Mouse (Mus musculus) neutrophil, adult 83 days (primary cell): Measurements from ENCODE around the gene Ntng1. TPM values are rescaled to one million over a fixed set of nuclear protein-coding genes. Genes with fewer than 3 reads are reported as not detected.

Experiments used
- total RNA-seq, 2 experiments: library from RNA; stranded (reverse); gene quantifications; one replicate each; pipeline ENCODE4 v1.2.4; 2023

Gene Ntng1
- not detected for total RNA-seq

GRCm38 (mm10) chr3:110143206-110144061 lies at the start of gene Ntng1:
Gene Ntng1, minus strand, starts transcription at chr3:110144011.

Other genes starting within 250 kb of the Ntng1 start
- 1 to 10 TPM; 4.4 to 4.5 TPM for gene Prmt6, start 107.0 kb upstream of the Ntng1 start, total RNA-seq